Mouse (Mus musculus) neural tube, embryonic 15.5 days (tissue): ENCODE data around the gene Actc1. TPM values are rescaled to one million over a fixed set of nuclear protein-coding genes. Genes with fewer than 3 reads are reported as not detected.

Source experiments
- ATAC-seq: fragments of 200-750 bp; cut with Nextera tagmentation; 2 replicates; pipeline ENCODE4 v1.8.0; 2017; ENCODE audit warnings: mild to moderate bottlenecking, moderate TSS enrichment, moderate library complexity; ENCODE audit not compliant: low FRiP score
- H3K27ac ChIP-seq: fragments of 300-500 bp; sonication (generic); replicated peaks from 2 replicates; pipeline ENCODE4 v1.5.1; 2015; ENCODE audit warnings: mild to moderate bottlenecking, inconsistent platforms
- H3K27me3 ChIP-seq: fragments of 300-500 bp; sonication (generic); replicated peaks from 2 replicates; pipeline ENCODE4 v1.6.1; 2015; ENCODE audit warnings: inconsistent platforms
- H3K36me3 ChIP-seq: fragments of 300-500 bp; sonication (generic); 2 replicates; pipeline ENCODE4 v1.6.1; 2015; ENCODE audit warnings: inconsistent platforms
- H3K4me1 ChIP-seq: fragments of 300-500 bp; sonication (generic); 2 replicates; pipeline ENCODE4 v1.6.1; 2015; ENCODE audit warnings: inconsistent platforms
- H3K4me2 ChIP-seq: fragments of 300-500 bp; sonication (generic); 2 replicates; pipeline ENCODE4 v1.6.1; 2015; ENCODE audit warnings: inconsistent platforms, mild to moderate bottlenecking, moderate library complexity
- H3K4me3 ChIP-seq: fragments of 300-500 bp; sonication (generic); replicated peaks from 2 replicates; pipeline ENCODE4 v1.5.1; 2015; ENCODE audit warnings: mild to moderate bottlenecking, inconsistent platforms
- H3K9ac ChIP-seq: fragments of 300-500 bp; sonication (generic); replicated peaks from 2 replicates; pipeline ENCODE4 v1.6.1; 2015; ENCODE audit warnings: mild to moderate bottlenecking, inconsistent platforms
- H3K9me3 ChIP-seq: fragments of 300-500 bp; sonication (generic); replicated peaks from 2 replicates; pipeline ENCODE4 v1.6.1; 2016; ENCODE audit warnings: inconsistent platforms
- WGBS: fragments of 180-500 bp; shearing (Covaris S2); methylation state at CpG from one replicate; pipeline ENCODE4 v1.1.7; 2015; ENCODE audit warnings: mixed read lengths; 5-methylcytosine and 5-hydroxymethylcytosine counted together
- polyA plus RNA-seq: library from polyadenylated mRNA; unstranded; fragments of >200 nt; fragmentation: Nextera tagmentation; extraction: Ambion mirVana; gene quantifications from 2 replicates; pipeline ENCODE4 v1.2.1, GENCODE M21; 2015

Actc1 gene
- polyA plus RNA-seq, 1 experiment from 2014 or later: 90.0 TPM

DNA sequence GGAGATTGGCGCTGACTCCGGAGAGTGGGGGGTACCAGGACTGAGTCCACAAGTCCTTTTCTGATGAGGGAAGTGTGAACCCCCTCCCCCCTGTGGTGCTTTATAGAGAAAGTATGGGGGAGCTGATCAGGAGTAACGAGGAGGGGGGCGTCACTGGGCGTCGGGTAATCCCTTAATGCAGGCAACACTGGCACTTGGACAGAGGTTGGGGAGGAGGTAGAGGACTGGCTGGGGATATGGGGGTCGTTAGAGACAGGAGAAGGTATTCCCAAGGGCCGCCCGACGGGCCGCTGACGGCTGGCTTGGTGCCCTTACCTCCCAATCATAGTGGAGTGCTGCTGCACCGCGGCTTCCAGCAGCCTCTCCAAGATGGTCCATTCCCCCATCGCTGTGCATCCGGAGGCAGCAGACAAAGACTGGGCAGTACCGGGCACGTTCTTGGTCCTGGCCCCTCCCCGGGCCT is 40.6 kb downstream of the Actc1 start:
- ATAC-seq: peak; percentile 84
- peak overlapping the region; percentile 73 for H3K4me3 ChIP-seq
- H3K9ac ChIP-seq: peak overlapping the region; percentile 88
- H3K9me3 ChIP-seq: no peaks in the 10 kb centered on the region
- peaks cover 21% of the 10 kb centered on the region; the same call in 1 of the 2 replicates for H3K4me1 ChIP-seq
- peak overlapping the region; percentile 74 for H3K4me2 ChIP-seq
- no peaks in the 10 kb centered on the region for H3K36me3 ChIP-seq
- peak overlapping the region; percentile 79 for H3K27ac ChIP-seq
- peaks cover 6% of the 10 kb centered on the region; the same call in 1 of the 2 replicates for H3K27me3 ChIP-seq
- 2% methylated on average over 19 of the region's 19 CpGs for WGBS

- Histone ChIP-seq H3K9ac (no peak overlapping the region), H3K27me3 (peaks cover 6% of the 10 kb centered on the region; the same call in 1 of the 2 replicates), H3K4me1 (peaks cover 20% of the 10 kb centered on the region; the same call in 1 of the 2 replicates), H3K27ac (no peak overlapping the region), H3K4me2 (peak overlapping the region; percentile 74), H3K36me3 (no peaks in the 10 kb centered on the region), H3K4me3 (peak overlapping the region; percentile 73), H3K9me3 (no peaks in the 10 kb centered on the region)
- WGBS: 56% methylated on average over 4 of the region's 4 CpGs
- no peak for ATAC-seq
Measured at GRCm38 (mm10) chr2:114011838-114012237, 41.5 kb downstream of the Actc1 start.

DNA sequence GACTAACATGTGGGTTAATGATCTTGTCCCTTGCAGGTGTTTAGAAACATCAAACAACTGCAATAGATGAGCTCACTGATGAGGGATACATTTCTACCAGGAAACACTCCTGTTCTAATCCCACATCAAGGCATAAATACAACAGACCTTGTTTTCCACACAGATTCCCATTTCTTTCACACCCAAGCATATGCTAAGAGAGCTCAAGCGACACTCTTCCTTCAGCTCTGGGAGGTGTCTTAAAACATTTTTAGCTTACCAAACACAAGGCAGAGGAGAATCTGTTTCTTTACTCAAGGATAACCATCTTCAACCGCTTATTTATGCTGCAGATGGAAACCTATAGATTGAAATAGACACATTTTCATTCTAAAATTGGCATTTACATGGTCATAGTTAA is 45.0 kb downstream of the Actc1 start:
- 87% methylated on average over 2 of the region's 2 CpGs for WGBS
- Histone ChIP-seq H3K9me3 (no peaks in the 10 kb centered on the region), H3K27me3 (peaks cover 6% of the 10 kb centered on the region; the same call in 1 of the 2 replicates), H3K4me3 (no peak overlapping the region), H3K9ac (no peak overlapping the region), H3K36me3 (peaks cover 4% of the 10 kb centered on the region; the same call in 1 of the 2 replicates), H3K4me1 (peaks cover 9% of the 10 kb centered on the region; the same call in 1 of the 2 replicates), H3K27ac (no peak overlapping the region), H3K4me2 (no peak overlapping the region)
- no peak for ATAC-seq

GRCm38 (mm10) chr2:113997484-113997883 is 55.9 kb downstream of the Actc1 start:
- no peak for ATAC-seq
- H3K9ac ChIP-seq: no peak overlapping the region
- no peak overlapping the region for H3K4me2 ChIP-seq
- no peaks in the 10 kb centered on the region for H3K9me3 ChIP-seq
- H3K4me3 ChIP-seq: no peak overlapping the region
- H3K27me3 ChIP-seq: no peaks in the 10 kb centered on the region
- H3K27ac ChIP-seq: no peak overlapping the region
- no peaks in the 10 kb centered on the region for H3K36me3 ChIP-seq
- WGBS: 77% methylated on average over 8 of the region's 8 CpGs
- H3K4me1 ChIP-seq: no peaks in the 10 kb centered on the region

Other genes starting within 250 kb of the Actc1 start
- gene Scg5, start 224.4 kb downstream of the Actc1 start, polyA plus RNA-seq: 219 and 269 TPM in 2 replicates
- 3.4 and 7.7 TPM in 2 replicates for gene Arhgap11a, start 204.9 kb downstream of the Actc1 start, polyA plus RNA-seq
- 12.6 and 14.9 TPM in 2 replicates for gene Gjd2, start 39.9 kb downstream of the Actc1 start, polyA plus RNA-seq
- gene Aqr, start 133.5 kb upstream of the Actc1 start, polyA plus RNA-seq: 33.5 and 36.9 TPM in 2 replicates
- 5.5 TPM in 2 replicates for gene Zfp770, start 147.9 kb upstream of the Actc1 start, polyA plus RNA-seq